Comparison of ENCODE assay signal across 12 mouse cellular contexts in the genomic region with DNA sequence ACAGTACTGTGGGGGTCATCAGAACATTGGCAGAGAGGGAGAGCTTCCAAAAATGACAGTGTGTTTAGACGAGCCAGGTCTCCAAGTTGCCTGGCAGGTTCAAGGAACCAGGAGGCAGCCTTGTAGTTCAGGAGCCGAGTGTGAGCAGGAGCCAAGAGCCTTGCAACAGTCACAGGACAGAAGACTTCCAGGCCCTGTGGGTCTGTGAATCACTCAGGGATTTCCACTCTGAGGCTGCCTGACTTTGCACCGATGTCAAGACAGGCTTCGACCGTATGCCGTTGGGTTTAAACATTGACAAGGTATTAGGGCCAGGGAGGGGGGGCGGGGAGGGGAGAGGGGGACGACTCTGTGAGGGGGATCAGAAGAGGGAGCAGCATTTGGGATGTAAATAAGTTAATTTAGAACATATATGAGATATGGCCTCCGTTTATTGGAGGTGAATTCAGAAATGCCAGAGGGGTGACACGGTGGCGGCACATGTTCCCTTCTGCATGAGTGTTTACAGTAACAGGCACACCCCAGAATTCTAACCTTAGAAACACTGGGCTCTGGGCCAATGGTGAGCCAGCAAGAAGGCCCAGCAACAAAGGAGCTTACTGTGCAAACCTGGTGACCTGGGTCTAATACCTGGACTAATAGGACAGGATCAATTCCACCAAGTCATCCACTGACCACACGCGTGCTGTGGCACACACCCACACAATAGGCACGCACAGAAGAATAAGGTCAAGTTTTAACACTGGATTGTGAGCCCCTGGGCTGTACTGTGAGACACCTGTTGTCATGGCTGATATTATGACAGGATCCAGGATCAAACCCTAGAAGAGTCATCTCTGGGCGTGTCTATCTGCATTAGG. TPM values are rescaled to one million over a fixed set of nuclear protein-coding genes. Genes with fewer than 3 reads are reported as not detected.
DNase-seq lines count a peak whose midpoint lies in the region; ATAC-seq lines count a peak whose summit lies in the region.
"Had no signal": no experiment of that assay in that cellular context is flagged by ENCODE, and none has a peak within 500 bp of the region (broad histone marks: within the 10 kb centered on the region; RNA-seq: fewer than 3 reads in every experiment).

No protein-coding gene starts in this region.

- no peaks in the 10 kb centered on the region for H3K9me3 ChIP-seq in heart, embryonic 10.5 days
- no peaks in the 10 kb centered on the region for H3K9me3 ChIP-seq in heart, embryonic 15.5 days (replicated peaks)

- DNase-seq in heart, adult 11 months, result peak; percentile 92
- no peak for DNase-seq in heart, embryonic 10.5 days (ENCODE audit: low spot score)
- DNase-seq in kidney, postnatal 4 days, result peak; percentile 46 to 64
- DNase-seq in lung, postnatal 4 days, result peak; percentile 50 to 63
- no peak for DNase-seq in cerebellum, adult 8-10 months
- no peak for DNase-seq in B cell, adult 2 months
- DNase-seq: cerebellum, adult 9-11 months; layer of hippocampus, adult 9-11 months had no signal

- no peaks in the 10 kb centered on the region for H3K27me3 ChIP-seq in heart, embryonic 10.5 days (ENCODE audit: insufficient read depth, poor library complexity, severe bottlenecking)
- no peaks in the 10 kb centered on the region for H3K27me3 ChIP-seq in heart, embryonic 15.5 days
- H3K27me3 ChIP-seq: megakaryocyte, embryonic 14.5 days had no signal

- H3K9ac ChIP-seq in heart, embryonic 15.5 days, result no peak overlapping the region

- H3K4me1 ChIP-seq in heart, embryonic 10.5 days, result peaks cover 13% of the 10 kb centered on the region; the same call in 1 of the 2 replicates
- peaks cover 15% of the 10 kb centered on the region for H3K4me1 ChIP-seq in heart, embryonic 15.5 days (replicated peaks)

- peak; percentile 38; the same call in 1 of the 2 replicates for ATAC-seq in heart, embryonic 15.5 days (replicated peaks; ENCODE audit: insufficient number of reproducible peaks, insufficient read depth, low FRiP score, low read depth)
- ATAC-seq in megakaryocyte, adult 5-6 weeks (ENCODE audit: poor library complexity, severe bottlenecking), result no peak

- no peak overlapping the region for H3K4me3 ChIP-seq in heart, embryonic 10.5 days
- no peak overlapping the region for H3K4me3 ChIP-seq in heart, embryonic 15.5 days
- H3K4me3 ChIP-seq: heart, adult 2 months; megakaryocyte, embryonic 14.5 days had no signal

- no peak overlapping the region for H3K27ac ChIP-seq in heart, embryonic 10.5 days
- H3K27ac ChIP-seq in heart, embryonic 15.5 days, result peak overlapping the region; percentile 24; the same call in 1 of the 2 replicates
- H3K27ac ChIP-seq: heart, adult 2 months had no signal

- WGBS in heart, embryonic 10.5 days, result 86% methylated on average over 15 of the region's 15 CpGs
- WGBS in heart, embryonic 15.5 days, result 73% methylated on average over 15 of the region's 15 CpGs

- no peak overlapping the region for H3K4me2 ChIP-seq in heart, embryonic 15.5 days

- peaks cover 36% of the 10 kb centered on the region for H3K36me3 ChIP-seq in heart, embryonic 10.5 days
- peaks cover 24% of the 10 kb centered on the region for H3K36me3 ChIP-seq in heart, embryonic 15.5 days

RNA-seq across cellular contexts. Expression of a gene that starts 8.4 kb away (rescaled TPM):
- polyA plus RNA-seq in heart, embryonic 10.5 days (2016; fragmentation: Nextera tagmentation; extraction: Ambion mirVana), result 614 and 687 TPM in 2 replicates
- 543 and 632 TPM in 2 replicates for polyA plus RNA-seq in heart, embryonic 15.5 days (2015; fragmentation: Nextera tagmentation; extraction: Ambion mirVana)
- total RNA-seq in megakaryocyte, adult 5-6 weeks (2015), result 63.2 and 65.1 TPM in 2 replicates
- 29.2 and 32.2 TPM in 2 replicates for total RNA-seq in megakaryocyte, adult 5-6 weeks (2017)

RNA-seq across cellular contexts. Expression of a gene that starts 39.8 kb away (rescaled TPM):
- 5.4 and 5.8 TPM in 2 replicates for polyA plus RNA-seq in heart, embryonic 10.5 days (2016; fragmentation: Nextera tagmentation; extraction: Ambion mirVana)
- polyA plus RNA-seq in heart, embryonic 15.5 days (2015; fragmentation: Nextera tagmentation; extraction: Ambion mirVana), result 6.7 and 8.4 TPM in 2 replicates
- total RNA-seq in megakaryocyte, adult 5-6 weeks (2015), result 1.4 and 3.9 TPM in 2 replicates
- total RNA-seq in megakaryocyte, adult 5-6 weeks (2017), result 0.94 and 2.0 TPM in 2 replicates

Comparison
In these comparisons a context has a peak if more than half of its experiments do, and no peak if none do; other contexts are left out.
1. DNase-seq: peak in heart, adult 11 months (single experiment), kidney, postnatal 4 days (2 of 2) and lung, postnatal 4 days (2 of 2); none in heart, embryonic 10.5 days (single experiment), cerebellum, adult 8-10 months (single experiment) and B cell, adult 2 months (0 of 2).